Mouse (Mus musculus) embryo, embryonic 10 days (tissue): ENCODE measurements around the gene Nme4.
"Not testable (repeated sequence)": the region's sequence is repeated elsewhere in the genome, so short reads cannot be mapped to it uniquely, and the experiment has no call there.

Experiments
- DNase-seq: peaks from one replicate; pipeline ENCODE4 v3.0.0-alpha.2; 2015; ENCODE audit warnings: low spot score

The Nme4 gene

GRCm38 (mm10) chr17:26114061-26114460 lies 18.7 kb upstream of the Nme4 start:
- no peak for DNase-seq

DNA sequence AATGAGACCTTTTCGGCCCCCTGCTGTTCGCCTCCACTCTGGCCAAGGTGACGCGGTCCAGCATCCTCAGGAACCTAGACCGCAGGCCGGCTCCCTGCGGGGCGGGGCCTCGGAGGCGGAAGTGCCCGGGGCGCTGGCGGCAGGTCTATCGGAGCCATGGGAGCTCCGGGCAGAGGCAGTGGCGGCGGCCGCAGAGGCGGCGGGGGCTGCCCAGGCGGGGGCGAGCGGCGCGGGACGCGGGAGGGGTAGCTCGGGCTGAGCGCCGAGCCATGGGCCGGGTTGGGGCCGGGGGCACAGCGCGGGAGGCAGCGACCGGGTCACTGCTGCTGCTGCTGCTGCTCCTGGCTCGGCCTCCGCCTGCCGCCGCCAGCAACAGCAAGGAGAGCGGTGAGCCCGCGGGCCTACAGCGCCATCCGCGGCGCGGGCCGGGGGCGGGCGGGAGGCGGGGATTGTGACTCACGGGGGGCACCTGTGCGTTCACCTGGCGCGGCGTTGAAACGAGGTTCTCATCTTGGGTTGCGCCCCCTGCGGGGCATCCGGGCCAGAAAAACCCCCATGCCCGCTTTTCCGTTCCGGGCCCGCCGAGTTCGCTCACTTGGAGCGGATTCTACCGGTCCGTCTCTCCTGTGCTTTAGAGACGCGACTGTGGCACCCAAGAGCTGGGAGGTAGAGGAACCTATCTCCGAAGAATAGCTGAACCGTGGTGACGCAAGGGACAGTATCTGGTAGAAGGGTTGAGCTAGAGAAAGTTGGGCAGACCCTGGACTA lies 18.0 kb upstream of the Nme4 start, which contains the start of gene Tmem8:
Gene Tmem8, plus strand, starts transcription at position 119 of the 768 bp plus-strand sequence.
- peak; percentile 59 for DNase-seq

GRCm38 (mm10) chr17:26112751-26113150 lies 17.3 kb upstream of the Nme4 start:
- no peak for DNase-seq

GRCm38 (mm10) chr17:26111722-26112121 lies 16.3 kb upstream of the Nme4 start:
- DNase-seq: no peak

DNA sequence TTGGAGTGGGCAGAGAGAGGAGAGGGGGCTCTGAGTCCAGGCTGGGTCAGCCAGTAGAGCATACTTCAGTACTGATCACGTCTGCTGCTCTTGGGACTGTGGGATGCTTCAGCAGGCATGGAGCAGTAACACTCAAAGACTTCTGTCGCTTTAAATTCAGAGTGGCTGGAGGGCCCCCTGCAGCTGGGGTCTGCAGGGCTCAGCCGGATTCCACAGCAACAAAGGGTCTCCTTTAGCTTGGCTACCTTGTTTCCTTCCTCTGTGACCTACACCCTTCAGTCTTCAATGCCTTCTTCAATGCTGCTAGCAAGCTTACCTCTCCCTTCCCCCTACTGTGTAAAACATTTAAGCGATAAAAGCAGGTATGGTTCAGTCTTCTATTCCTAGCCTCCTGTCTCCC lies 15.6 kb upstream of the Nme4 start:
- DNase-seq: peak; percentile 28

- DNase-seq: no peak
These were observed 14.8 kb upstream of the Nme4 start for GRCm38 (mm10) chr17:26110156-26110555.

DNA sequence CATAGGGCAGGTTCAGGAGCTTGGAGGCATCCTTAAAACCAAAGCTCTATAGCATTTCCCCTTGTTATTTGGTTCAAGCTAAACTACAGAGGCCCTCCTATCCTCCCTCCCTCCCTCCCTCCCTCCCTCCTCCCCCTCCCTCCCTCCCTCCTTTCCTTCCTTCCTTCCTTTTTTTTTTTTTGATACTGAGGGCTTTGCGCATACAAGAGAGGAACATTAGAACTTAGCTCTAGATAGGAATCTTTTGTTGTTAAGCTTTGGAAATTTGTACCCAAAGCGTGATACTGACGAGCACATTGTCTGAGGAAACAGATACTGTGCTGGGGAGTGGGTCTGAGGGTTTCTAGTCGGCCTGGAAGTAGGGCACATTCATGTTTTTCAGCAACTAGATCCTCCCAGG lies 10.2 kb upstream of the Nme4 start:
- DNase-seq: no peak

- peak; percentile 38 for DNase-seq
These were observed 6.1 kb upstream of the Nme4 start for GRCm38 (mm10) chr17:26101478-26101877.

GRCm38 (mm10) chr17:26100166-26100565 lies 4.8 kb upstream of the Nme4 start:
- DNase-seq: no peak

DNA sequence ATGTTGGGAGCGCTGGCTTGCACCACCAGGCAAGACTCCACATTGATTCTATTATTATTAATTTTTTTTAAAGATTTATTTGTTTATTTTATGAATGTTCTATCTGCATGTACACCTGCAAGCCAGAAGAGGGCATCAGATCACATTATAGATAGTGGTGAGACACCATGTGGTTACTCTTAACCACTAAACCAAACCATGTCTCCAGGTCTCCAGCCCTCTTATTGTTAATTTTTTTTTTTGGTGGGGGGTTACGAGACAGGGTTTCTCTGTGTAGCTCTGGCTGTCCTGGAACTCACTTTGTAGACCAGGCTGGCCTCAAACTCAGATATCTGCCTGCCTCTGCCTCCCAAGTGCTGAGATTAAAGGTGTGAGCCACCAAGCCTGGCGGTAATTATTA lies 3.9 kb upstream of the Nme4 start:
- not testable (repeated sequence) for DNase-seq

DNA sequence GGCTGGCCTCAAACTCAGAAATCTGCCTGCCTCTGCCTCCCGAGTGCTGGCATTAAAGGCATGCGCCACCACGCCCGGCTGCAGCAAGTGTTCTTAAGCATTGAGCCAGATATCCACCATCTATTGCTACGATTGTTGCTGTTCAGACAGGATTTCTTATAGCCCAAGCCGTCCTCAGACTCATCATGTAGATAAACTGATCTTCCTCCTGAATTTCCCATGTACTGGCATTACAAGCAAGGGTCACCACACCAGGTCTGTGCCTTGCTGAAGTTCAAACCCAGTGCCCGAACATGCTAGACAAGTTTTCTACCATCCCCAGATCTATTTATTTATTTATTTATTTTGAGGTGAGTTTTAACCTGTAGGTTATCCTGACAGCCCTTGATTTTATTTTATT lies 3.1 kb upstream of the Nme4 start:
- DNase-seq: no peak

DNA sequence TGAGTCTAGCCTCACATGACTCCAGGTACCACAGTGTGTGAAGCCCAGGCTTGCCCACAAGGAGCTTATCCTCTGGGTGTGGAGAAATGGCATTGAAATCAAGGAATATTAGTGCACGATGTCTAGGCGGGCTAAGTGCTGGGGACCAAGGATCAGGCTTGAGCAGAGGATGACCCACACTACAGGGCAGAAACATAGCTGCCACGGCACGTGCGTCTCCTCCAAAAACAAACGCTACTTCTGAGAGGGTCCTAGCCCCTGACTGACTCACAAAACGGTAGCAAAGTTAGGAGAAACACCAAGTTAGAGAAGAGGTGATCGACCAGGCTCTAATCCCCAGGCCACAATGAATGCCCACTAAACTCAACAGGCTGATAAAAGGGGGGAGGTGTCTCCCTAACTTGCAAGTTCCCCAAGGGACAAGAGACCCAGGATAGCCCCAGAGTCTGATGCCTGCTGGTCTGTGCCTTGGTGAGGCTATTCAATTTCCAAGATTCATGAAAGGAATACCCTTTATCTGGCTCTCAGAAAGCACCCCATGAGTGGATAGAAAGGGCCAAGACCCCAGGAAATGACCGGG lies 781 bp downstream of the Nme4 start:
- peak; percentile 28 for DNase-seq

- DNase-seq: peak; percentile 91
These were observed 5.3 kb downstream of the Nme4 start, which contains the start of gene Decr2 for GRCm38 (mm10) chr17:26089905-26090632. Gene Decr2, minus strand, starts transcription at chr17:26090337.

- no peak for DNase-seq
These were observed 8.3 kb downstream of the Nme4 start for GRCm38 (mm10) chr17:26087059-26087564.

- no peak for DNase-seq
These were observed 14.5 kb downstream of the Nme4 start for GRCm38 (mm10) chr17:26080867-26081266.

- no peak for DNase-seq
These were observed 16.6 kb downstream of the Nme4 start for GRCm38 (mm10) chr17:26078851-26079250.

- DNase-seq: no peak
These were observed 20.2 kb downstream of the Nme4 start for GRCm38 (mm10) chr17:26075246-26075645.

DNA sequence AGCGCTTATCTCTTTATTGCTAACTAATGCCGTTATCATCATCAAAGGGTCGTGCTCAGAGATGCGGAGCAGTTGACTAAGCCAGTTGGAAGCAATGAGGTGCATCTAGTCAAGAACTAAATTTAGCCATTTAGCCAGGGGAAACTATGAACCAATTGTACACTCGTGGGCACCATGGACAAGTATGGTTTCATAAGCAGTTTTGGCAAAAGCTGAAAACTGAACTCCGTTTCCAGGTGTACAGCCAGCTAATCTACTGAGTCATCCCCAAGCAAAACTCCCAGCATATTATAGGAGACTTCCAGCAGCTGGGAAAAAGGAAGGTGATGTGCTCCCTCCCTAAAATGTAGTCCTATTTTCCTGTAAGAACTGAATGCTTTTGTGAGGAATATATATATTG lies 25.3 kb downstream of the Nme4 start:
- DNase-seq: no peak

DNA sequence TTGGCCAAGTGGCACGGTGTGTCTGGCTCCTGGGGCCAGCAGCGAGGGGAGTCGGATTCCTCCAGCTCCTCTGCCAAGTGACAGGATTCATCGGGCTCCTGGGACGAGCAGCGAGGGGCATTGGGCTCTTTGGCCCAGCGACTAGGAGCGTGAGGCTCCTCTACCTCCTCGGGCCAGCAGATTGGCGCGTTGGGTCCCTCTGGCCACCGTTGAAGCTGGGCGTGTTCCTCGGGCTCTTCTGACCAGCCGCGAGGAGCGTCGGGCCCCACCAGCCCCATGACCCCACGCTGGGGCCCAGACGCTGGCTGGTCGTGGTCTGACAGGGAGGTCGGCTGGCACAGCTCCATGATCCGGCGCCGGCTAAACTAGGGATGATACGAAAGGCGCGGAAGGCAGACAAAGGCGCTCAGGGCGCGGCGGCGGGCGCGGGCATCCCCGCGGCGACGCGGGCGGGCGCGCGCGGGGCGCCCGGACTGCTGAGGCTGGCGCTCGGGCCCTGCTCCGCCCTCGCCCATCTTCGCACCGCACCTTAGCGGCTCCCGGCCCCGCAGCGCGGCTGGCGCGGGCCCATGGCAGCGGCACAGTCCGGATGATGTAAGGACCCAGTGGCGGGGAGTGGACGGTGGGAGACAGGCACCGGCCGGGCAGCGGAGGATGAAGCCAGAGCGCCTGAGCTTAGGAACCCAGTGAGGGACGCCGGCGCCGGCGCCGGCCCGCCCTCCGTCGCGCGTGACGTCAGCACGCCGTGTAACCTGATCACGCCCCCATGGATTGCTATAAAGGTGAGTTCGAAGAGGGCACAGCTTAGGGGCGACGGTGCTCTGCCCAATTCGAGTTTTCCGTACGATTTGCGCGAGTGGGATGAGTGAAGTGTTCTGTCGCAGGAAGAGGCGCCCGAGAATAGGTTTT lies 26.3 kb downstream of the Nme4 start, which contains the start of gene Rab11fip3:
Gene Rab11fip3, minus strand, starts transcription at position 725 of the 909 bp plus-strand sequence.
- DNase-seq: peak; percentile 95

DNA sequence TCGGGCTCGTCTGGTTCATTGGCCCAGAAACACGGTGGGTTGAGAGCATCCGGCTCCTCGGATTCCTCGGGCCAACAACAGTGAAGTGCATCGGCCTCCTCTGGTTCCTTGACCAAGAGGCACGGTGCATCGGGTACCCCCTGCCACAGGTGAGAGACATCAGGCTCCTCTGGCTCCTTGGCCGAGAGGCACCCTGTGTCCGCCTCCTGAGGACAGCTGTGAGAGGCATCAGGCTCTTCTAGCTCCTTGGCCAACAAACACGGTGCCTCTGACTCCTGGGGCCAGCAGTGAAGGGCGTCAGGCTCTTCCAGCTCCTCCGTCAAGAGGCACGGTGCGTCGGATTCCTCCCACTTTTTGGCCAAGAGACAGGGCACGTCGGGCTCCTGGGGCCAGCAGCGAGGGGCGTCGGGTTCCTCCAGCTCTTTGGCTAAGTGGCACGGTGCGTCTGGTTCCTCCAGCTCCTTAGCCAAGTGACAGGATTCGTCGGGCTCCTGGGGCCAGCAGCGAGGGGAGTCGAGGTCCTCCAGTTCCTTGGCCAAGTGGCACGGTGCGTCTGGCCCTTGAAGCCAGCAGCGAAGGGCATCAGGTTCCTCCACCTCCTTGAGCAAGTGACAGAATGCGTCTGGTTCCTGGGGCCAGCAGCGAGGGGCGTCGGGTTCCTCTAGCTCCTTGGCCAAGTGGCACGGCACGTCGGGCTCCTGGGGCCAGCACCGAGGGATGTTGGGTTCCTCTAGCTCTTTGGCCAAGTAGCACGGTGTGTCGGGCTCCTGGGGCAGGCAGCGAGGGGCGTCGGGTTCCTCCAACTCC lies 27.2 kb downstream of the Nme4 start:
- DNase-seq: peak; percentile 42
